Mouse (Mus musculus) forelimb bud, embryonic 11.5 days (tissue): Measurements from ENCODE around the gene Cdk5r2.

ENCODE experiments used
- DNase-seq: peaks from one replicate; pipeline ENCODE4 v3.0.0-alpha.2; 2012; ENCODE audit warnings: low read depth, low spot score

The Cdk5r2 gene

DNA sequence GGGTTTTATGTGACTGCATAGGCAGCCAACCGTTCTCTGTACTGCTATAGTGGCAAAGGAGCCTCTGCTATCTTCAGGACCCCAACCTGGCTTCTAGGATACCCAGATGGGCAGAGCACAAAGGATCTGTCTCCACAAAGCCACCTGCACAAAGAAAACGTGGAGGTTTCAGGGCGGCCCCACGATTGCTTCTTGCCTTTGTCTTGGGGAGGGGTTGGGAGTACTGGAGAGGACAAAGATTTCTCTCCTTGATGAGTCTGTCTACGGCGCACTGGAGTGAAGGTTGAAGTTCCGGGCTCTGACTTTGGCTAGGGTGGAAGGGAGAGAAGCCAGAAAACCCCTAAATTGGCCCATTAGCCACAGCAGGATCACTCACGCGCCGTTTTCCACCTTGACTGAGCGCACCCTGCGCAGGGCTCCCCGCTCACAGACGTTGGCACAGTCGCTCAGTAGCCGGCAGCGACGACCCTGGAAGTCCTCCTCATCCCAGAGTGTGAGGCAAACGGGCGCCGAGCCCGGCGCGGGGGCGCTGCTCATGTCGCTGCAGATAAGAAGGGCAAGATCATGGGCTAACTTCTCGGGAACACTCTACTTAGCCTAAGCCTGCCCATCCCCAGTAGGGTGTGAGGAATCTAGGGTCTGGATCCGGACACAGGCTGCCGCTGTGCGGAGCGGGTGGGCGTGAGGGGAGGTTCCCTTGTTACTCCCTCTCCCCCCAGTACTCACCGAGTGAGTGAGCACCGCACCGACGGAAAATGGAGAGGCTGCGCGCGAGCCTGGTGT lies 37.8 kb downstream of the Cdk5r2 start:
- no peak for DNase-seq

GRCm38 (mm10) chr1:74893134-74893855 lies 38.6 kb downstream of the Cdk5r2 start, which contains the start of gene Cryba2:
Cryba2 (minus strand) TSS chr1:74893143.
- DNase-seq = peak; percentile 64

DNA sequence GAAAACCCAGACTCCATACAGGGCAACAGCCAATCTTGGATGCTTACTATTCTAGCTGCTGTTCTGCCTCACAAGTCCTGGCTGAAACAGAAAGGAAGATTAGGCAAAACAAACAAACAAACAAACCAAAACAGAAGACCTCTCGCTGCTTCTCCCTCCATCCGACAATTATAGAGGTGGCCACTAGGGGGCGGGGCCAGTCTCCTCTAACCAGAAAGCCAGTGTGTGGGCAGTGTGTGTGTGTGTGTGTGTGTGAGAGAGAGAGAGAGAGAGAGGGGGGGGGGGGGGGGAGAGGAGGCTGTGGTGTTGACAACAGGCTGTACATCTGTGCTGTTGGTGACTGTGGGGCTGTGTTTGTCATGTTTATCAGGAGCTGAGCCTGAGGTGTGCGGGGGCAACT lies 40.2 kb downstream of the Cdk5r2 start:
- no peak for DNase-seq

GRCm38 (mm10) chr1:74897976-74898375 lies 43.2 kb downstream of the Cdk5r2 start:
- no peak for DNase-seq

DNA sequence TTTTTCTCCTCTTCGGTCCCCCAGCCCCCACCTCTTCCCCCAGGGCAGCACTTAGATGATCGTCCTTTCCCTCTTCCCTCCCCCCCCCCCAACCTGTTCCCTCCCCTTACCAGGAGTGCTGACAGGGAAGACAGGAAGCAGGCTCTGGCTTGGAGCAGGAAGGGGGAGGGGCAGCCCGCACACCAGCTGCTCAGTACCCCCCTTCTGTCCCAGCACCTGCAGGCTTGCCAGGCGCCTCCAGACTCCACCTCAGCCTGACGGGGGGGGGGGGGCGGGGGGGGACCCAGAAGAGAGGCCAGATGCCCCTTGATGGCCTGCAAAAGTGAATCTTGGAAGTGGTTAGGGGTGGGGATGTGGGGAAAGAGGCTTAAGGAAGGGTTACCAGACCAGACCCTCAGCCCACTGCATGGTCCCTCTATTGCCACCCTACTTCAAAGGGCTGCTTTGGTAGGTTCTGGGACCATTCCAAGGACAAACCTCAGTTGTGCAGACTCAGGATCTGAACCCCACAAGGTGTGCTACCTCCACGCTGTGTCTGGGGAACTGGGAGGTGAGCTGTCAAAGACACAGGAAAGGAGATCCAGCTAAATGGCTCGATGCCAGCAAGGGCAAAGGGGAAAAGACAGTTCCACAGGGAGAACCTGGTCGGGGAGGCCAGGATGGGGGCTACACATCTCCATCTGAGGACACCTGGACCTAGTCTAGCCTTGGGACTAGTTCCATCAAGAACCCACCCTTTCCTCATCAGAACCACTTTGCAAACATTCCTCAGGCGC lies 44.1 kb downstream of the Cdk5r2 start:
- no peak for DNase-seq

- no peak for DNase-seq
Measured at GRCm38 (mm10) chr1:74900341-74901285, 45.9 kb downstream of the Cdk5r2 start.

- peak; percentile 56 for DNase-seq
Measured at GRCm38 (mm10) chr1:74901686-74902085, 47.0 kb downstream of the Cdk5r2 start.

DNA sequence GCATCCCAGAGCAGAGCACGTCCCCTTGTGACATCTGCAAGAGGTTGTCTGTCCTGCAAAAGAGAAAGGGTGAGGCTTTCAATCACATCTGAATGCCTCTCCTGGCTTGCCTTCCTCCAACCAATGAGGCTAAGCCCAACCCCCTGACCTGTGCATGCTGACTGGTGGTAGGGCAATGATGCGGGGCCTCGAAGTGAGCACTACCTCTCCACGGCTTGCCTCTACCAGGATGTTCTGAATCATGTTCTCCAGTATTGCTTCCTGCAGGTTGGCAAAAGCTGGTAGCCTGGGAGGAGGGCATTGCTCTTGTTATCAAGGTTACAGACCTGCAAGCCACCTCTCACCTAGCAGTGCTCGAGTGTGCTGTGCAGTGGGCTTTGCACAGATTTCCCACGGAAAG lies 47.5 kb downstream of the Cdk5r2 start:
- no peak for DNase-seq
